In the genomic region with DNA sequence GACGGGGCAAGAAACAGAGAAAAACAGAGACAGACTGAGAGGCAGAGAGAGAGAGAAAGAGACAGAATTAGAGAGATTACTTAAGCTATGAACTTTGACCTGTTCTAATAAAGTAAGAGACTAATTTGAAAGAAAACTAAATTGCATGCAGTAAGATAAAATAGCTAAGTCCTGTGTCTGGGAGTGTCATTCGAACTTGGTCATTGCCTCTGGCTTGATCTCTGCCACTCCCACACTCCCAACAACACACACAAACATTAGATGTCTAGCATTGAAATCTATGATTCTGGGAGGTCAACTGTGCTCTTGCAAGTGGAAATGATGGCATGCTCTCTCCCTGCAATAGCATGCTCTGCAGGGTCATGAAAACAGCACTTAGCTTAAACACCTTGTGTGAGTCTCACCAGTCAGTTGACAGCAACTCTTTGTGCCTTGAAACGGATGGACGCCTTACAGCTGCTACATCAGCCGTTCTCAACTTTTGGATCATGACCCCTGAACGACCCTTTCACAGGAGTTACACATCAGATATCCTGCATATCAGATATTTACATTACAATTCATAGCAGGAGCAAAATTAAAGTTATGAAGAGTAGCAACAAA, we compare ENCODE assay signal across 16 mouse cellular contexts.
DNase-seq lines count a peak whose midpoint lies in the region; ATAC-seq and TF ChIP-seq lines count a peak whose summit lies in the region.
"Had no signal": no experiment of that assay in that cellular context is flagged by ENCODE, and none has a peak within 500 bp of the region (broad histone marks: within the 10 kb centered on the region; RNA-seq: fewer than 3 reads in every experiment).

No protein-coding gene starts in this region.

- ATAC-seq in intestine, postnatal 0 days: peak; percentile 68

- TF ChIP-seq CTCF in intestine, postnatal 0 days (IDR thresholded peaks at IDR 0.05; ENCODE audit: low read depth): no peak
- TF ChIP-seq CTCF in small intestine, adult 2 months (IDR thresholded peaks at IDR 0.05; ENCODE audit: extremely low read depth, insufficient read length, insufficient replicate concordance, low read depth, low read length): no peak

- H3K27ac ChIP-seq in intestine, postnatal 0 days (ENCODE audit: low read depth, low read length): peak overlapping the region; percentile 90
- H3K27ac ChIP-seq in small intestine, adult 2 months (ENCODE audit: insufficient read depth, low read depth, low read length): peak overlapping the region; percentile 97
- H3K27ac ChIP-seq: embryonic facial prominence, embryonic 10.5 days; gastrocnemius, adult 2 months; macrophage; midbrain, embryonic 10.5 days had no signal

- TF ChIP-seq POLR2A in small intestine, adult 2 months (IDR thresholded peaks at IDR 0.05; ENCODE audit: low read depth, low read length): no peak

- H3K4me1 ChIP-seq in intestine, postnatal 0 days (replicated peaks; ENCODE audit: control insufficient read depth, insufficient read depth, low read length): no peaks in the 10 kb centered on the region
- H3K4me1 ChIP-seq in small intestine, adult 2 months (ENCODE audit: control insufficient read depth, insufficient read depth, insufficient read length, low read length): peaks cover 10% of the 10 kb centered on the region; the same call in 1 of the 2 replicates

- H3K36me3 ChIP-seq in intestine, postnatal 0 days (ENCODE audit: control insufficient read depth, insufficient read depth): no peaks in the 10 kb centered on the region
- no peaks in the 10 kb centered on the region for H3K36me3 ChIP-seq in small intestine, adult 2 months (ENCODE audit: control insufficient read depth, insufficient read depth, low read length)
- H3K36me3 ChIP-seq: embryonic facial prominence, embryonic 10.5 days; midbrain, embryonic 10.5 days had no signal

- H3K4me3 ChIP-seq in intestine, postnatal 0 days (ENCODE audit: low read depth, low read length): no peak overlapping the region
- no peak overlapping the region for H3K4me3 ChIP-seq in small intestine, adult 2 months (ENCODE audit: low read depth, low read length)
- H3K4me3 ChIP-seq: embryonic facial prominence, embryonic 10.5 days; gastrocnemius, adult 2 months; midbrain, embryonic 10.5 days had no signal

- H3K27me3 ChIP-seq in intestine, postnatal 0 days (replicated peaks; ENCODE audit: control insufficient read depth, insufficient read depth, low read length): no peaks in the 10 kb centered on the region
- no peaks in the 10 kb centered on the region for H3K27me3 ChIP-seq in small intestine, adult 2 months (ENCODE audit: control insufficient read depth, insufficient read depth, low read length)

- peak; percentile 52 for DNase-seq in kidney, adult 9 months
- no peak for DNase-seq in kidney, postnatal 10 days
- DNase-seq in embryo, embryonic 11 days: peak; percentile 27
- no peak for DNase-seq in gastrocnemius, adult 18-20 months (ENCODE audit: low spot score)
- DNase-seq in cerebellum, adult 9-10 months: no peak
- no peak for DNase-seq in layer of hippocampus, postnatal 36 days
- DNase-seq: cerebellum, adult 11 months; cerebellum, postnatal 14 days; lung, adult 18-20 months; thymus, postnatal 4 days had no signal

- WGBS in intestine, postnatal 0 days: 24% methylated on average over 6 of the region's 6 CpGs
- 22% methylated on average over 6 of the region's 6 CpGs for WGBS in small intestine, adult 2 months

- no peaks in the 10 kb centered on the region for H3K9me3 ChIP-seq in intestine, postnatal 0 days (ENCODE audit: control insufficient read depth)
- H3K9me3 ChIP-seq: embryonic facial prominence, embryonic 10.5 days; midbrain, embryonic 10.5 days had no signal

- peak overlapping the region; percentile 49 for H3K4me2 ChIP-seq in intestine, postnatal 0 days (replicated peaks; ENCODE audit: low read depth)

- H3K9ac ChIP-seq in intestine, postnatal 0 days (ENCODE audit: low read depth, low read length): no peak overlapping the region

Comparison
In these comparisons a context has a peak if more than half of its experiments do, and no peak if none do; other contexts are left out.
1. DNase-seq: peak in kidney, adult 9 months (single experiment) and embryo, embryonic 11 days (single experiment); none in kidney, postnatal 10 days (single experiment), gastrocnemius, adult 18-20 months (single experiment), cerebellum, adult 9-10 months (single experiment) and layer of hippocampus, postnatal 36 days (0 of 2).